Mouse (Mus musculus) layer of hippocampus, adult 18-20 months (tissue): ENCODE measurements at regions not wholly inside any gene's neighbourhood (a gene's known extent, or its start where the extent isn't known, plus 50 kb on each side); places are given as distances from the start of the nearest gene placed in this dataset.

Experiments used
- DNase-seq, 2 experiments: peaks; one replicate each; pipeline ENCODE4 v3.0.0; 2022; ENCODE audit warnings: low spot score in 2 of 2

DNA sequence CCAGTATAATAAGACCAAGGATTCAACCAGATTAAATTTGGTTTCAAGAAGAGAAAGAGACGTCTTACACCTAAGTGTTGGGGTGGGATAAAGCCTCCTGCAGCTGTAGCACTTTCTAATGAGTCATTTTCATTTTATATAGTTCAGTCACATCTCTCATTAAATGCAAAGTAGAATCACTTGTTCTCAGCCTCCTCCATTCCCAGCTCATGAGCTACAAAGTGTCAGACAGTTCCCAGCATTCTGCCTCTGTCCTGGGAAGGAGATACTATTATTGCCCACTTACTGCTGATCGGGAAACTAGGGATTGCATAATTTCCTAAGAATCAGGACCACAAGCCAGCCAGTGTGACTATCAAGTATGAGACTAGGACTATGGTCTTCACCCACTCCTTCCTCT is 158.9 kb downstream of the Tph2 start:
- DNase-seq: no peak

DNA sequence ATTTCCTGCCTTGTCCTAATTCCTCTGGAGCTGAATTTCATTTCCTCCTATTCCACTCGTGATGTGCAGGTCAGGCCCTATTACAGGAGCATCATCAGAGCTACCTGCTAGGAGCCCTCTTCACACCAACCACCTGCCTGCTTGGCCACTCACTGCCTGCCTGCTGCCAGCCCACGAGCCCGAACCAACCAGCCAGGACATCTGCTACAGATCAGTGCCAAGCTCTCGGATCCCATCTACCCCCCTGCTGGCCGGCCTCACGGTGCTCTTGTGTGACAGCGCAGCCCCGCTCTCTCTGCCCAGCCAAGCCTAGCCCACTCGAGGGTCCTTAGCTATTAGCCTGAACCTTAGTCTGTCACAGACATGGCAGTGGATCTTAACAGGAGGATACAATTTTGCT is 165.4 kb downstream of the Tph2 start:
- no peak for DNase-seq

DNA sequence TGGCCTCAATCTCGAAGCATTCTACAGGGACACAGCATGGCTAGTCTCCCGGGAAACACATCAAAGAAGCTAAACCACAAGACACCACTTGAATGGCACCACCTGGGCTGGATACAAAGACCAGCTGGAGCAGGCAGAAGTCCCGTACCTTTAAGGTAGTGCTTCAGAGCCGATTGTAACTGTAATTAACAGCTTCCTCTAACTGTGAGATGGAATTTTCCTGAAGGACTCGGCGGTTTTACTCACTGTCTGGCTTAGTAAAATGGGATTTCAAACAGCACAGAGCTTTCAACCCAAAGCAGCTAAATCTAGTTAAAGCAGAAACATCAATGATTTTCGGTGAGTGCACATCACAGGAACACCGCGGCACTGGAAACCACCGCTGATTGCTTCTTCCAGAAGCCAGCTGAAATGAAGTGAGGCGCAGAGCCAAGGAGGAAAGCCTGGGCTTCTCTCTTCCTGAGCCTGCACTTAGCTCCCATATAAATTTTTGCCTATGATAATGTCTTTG is 171.3 kb downstream of the Tph2 start:
- DNase-seq: peak; percentile 12 to 40

DNA sequence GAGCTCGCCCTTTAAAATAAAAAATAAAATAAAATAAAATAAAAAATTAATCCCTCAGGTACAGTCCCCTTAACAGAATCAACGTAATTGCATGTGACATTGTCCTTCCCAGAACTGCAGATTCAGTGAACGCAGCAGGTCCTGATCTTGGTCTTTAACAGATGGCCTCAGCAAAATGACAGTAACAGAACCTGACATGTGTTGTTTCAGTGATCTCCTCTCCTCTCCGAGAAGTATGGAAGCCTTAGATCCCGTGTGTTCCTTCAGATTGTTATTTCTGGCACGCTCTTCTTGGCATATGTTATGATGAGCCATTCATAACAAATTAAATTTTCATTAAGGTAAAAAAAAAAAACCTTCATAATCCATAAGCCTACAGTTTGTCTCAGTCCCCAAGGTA is 171.9 kb downstream of the Tph2 start:
- DNase-seq: peak in 1 of 2 experiments; percentile 34

DNA sequence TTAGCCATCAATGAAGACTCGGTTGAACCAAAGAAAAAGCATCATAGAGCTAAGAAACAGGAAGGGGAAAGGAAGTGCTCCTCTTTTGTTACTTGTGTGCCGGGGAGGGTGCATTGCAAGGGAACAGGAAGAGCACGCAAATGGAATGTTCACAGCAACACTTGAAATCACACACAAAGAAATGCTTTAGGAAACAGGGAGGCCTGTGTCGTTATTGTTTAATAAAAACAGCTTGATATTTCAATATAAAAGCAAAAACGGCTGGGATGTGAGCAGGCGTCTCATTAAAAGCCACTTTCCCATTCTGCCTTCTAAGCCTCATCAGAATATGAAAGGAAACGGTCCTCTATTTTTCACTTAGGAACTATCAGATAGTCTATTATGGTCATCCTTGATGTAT is 172.5 kb downstream of the Tph2 start:
- no peak for DNase-seq

DNA sequence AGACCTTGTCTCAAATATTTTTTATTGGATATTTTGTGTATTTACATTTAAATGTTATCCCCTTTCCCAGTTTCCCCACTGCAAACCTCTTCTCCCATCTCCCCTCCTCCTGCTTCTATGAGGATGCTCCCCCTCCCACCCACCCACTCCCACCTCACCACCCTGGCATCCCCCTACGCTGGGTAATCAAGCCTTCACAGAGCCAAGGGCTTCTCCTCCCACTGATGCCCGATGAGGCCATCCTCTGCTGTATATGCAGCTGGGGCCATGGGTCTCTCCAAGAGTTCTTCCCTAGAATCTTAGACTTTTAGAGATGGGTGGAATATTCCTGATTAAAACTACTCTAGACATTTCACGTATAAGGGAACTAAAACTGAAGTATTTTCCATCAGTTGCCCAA is 172.9 kb downstream of the Tph2 start:
- DNase-seq: no peak

DNA sequence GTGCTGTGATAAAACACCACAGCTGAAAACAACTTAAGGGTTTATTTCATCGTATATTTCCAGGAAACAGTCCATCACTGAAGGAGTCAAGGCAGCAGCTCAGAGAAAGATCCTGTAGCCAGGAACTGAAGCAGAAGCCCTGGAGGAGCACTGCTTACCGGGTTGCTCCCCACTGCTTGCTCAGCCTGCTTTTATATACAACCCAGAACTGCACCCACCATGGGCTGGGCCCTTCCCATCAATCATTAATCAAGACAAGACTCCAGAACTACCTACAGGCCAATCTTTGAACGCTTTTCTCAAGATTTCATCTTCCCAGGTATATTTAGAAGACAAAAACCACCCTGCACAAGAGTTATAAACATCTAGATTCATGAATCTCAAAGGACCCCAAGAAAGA is 188.4 kb downstream of the Tph2 start:
- DNase-seq: no peak

DNA sequence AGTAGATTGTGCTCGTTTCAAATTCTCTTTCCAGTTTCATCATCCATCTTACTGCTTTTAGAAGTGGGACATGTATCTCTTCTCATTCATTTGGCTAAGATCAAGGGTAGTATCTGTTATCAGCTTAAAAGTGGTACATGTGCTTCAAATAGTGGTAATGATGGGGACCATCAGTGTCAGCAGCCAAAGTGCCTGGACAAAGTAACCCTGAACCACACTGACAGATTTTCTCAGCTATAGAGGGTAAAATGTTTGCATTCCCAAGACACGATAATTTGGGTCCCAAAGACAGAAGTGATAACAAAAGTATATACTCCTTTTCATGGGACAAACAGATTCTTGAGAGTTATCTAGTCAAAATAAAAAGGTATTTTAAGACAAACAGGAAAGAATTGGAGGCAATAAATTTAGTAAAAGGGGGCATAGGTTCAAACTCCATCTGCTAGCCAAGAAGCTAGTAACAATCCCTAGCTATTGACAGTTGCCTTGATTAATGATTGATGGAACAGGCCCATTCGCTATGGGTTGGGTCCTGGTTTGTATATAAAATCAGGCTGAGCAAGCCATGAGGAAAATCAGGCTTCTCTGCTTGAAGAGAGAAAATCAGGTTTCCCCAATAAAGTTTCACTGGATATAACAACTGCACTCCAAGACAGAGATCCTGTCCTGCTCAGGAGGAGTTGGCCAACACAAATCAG is 189.5 kb downstream of the Tph2 start:
- DNase-seq: no peak

DNA sequence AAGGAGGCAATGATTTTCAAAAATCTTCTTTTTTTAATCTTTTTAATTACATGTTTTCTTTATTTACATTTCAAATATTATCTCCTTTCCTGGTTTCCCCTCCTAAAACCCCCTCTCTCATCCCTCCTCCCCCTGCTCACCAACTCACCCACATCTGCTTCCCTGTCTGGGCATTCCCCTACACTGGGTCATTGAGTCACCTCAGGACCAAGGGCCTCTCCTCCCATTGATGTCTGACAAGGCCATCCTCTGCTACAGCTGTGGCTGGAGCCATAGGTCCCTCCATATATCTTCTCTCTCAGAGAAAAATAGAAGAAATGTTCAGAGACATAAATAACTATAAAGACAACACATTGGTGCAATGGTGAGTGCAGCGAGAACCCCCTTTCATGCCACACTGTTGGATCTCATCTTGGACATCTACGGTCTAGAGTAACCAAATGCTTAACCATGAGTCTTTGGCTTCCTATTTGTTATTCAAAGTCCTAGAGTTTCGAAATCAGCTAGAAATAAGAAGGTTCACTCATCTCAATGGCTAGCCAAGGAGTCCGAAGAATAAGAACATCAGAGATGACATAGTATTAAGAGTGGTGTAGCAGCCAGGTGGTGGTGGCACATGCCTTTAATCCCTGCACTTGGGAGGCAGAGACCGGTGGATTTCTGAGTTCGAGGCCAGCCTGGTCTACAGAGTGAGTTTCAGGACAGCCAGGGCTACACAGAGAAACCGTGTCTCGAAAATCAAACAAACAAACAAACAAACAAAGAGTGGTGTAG is 186.5 kb upstream of the Trhde start:
- DNase-seq: no peak

DNA sequence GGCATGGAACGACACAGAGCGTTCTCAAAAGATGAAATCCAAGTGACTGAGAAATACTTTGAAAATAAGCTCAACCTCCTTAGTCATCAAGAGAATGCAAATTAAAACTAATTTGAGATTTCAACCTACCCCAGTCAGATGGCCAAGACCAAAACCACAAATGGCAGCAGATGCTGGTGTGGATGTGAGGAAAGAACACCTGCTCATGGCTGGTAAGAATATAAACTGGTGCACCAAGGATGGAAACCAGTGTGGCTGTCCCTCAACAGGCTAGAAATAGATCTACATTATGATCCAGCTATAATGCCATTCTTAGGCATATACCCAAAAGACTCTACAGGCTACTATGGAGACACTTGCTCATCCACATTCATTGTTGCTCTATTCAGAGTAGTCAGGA is 170.3 kb upstream of the Trhde start:
- no peak for DNase-seq

DNA sequence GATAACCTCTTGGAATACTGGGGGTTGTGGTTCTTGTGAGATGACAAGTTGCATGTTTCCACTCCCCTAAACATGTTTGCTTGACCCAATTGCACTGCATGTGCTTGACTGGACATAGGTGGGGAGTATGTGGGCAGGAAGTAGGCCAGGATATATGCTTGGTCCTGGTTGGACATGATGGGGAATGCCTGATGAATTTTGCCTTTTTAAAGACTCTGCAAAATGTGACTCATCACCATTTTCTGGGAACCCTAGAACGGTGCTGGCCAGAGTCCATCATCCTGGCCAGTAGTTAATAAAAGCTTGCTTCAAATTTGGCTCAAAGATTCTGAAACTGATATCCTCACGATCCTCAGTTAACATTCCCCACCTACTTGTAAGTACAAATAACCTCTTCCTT is 161.5 kb upstream of the Trhde start:
- DNase-seq: no peak

DNA sequence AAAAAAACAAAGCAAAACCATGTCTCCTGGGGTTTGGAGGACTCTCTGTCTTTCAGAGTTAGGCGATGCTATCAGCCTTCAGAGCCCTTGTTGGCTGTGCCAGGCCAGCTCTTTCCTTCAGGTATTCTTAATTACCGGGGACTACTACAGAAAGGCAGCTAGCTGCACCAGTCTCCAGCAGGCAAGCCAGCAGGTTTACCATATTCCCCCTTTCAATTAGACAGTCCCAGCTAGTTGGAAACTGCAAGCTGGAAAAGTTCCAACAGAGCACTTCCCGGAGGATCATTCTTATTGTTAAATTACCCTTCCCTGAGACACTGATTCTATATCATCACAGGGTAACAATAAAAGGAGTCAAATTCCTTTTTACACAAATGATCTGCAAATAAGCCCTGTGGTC is 155.8 kb upstream of the Trhde start:
- DNase-seq: no peak

DNA sequence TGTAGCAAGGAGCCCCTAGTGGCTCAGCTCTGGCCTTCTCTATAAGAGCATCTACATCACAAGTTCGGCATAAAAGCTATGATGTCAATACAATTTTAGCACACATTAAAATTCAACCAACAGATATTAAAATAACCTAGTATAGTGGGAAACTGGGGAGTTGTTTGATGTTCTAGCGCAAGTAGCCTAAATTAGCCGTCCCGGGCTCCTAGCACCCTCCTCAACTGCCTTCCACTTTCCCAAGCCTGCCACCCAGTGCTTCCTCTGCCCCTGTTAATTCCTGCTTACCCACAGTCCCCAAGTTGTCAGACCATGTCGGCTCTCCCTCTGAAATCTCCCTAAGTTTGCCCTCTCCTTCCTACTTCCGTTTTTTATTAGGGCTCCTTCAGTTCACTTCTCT is 154.2 kb upstream of the Trhde start:
- DNase-seq: no peak

DNA sequence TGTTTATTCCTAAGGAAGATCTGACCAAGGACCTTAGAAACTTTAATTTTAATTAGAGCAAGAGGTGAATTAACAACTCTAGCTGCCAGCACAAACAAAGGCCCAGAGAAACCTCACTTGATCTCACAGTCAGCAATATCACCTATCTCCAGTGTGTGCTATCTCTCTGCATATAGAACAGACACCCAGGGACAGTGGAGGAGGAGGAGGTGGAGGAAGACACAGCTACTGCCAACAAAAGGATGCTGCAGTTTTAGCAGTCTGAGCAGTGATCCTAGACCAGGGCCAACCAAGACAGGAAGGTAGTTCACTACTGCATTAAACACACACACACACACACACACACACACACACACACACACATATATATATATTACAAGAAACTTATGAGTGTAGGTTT is 153.5 kb upstream of the Trhde start:
- DNase-seq: no peak

DNA sequence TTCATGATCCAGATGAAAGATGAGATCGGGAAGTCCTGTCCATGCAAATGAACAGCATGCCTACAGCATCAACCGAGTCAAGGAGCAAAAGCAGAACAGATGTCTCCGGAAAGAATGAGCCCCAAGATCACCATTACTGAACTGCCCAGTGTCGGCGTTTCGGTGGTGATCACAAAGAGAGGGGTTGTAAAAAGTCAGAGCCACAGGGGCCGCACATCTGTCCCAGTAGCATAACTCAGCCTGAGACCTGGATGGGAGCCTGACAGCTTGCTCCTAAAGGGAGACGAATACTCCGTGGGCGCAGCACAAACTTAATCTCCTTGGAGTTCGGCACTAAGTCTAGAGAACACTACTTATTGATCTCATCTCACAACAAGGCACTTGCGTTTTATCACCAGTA is 151.3 kb upstream of the Trhde start:
- no peak for DNase-seq

DNA sequence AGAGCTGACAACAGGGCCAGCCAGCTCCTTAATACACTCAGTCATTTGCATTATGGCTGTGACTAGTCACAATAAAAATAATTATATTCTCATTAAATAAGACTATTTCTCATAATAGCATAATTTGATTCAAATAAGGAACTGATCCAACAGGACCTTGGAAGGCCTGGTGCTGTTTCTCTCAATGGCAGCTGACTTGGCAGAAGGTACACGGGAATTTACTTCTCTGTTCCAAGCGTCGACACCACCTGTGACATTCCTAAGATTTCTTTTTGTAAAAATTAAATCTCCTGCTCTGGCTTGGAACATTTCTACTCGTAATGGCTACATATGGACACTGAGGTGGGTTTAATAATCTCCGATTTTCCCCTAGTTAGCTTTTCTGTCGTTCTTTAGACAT is 147.1 kb upstream of the Trhde start:
- DNase-seq: peak in 1 of 2 experiments; percentile 11

DNA sequence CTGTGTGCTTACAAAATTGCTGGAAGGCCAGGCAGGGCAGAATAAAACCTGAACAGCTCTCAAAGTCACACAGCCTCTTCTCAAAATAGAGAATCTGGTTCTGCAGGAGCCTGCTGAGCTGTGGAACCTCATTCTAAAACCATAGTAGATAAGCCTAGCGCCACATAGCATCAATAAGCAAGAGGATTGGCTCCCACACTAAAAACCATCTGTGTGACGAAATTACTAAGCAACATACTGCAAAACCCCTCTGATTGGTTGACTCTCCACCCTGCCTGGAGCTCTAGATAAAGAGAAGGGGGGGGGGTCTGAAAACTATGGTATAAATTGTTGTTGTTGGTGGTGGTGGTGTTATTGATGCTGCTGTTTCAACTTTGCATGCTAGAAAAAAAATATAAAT is 122.6 kb upstream of the Trhde start:
- DNase-seq: no peak

DNA sequence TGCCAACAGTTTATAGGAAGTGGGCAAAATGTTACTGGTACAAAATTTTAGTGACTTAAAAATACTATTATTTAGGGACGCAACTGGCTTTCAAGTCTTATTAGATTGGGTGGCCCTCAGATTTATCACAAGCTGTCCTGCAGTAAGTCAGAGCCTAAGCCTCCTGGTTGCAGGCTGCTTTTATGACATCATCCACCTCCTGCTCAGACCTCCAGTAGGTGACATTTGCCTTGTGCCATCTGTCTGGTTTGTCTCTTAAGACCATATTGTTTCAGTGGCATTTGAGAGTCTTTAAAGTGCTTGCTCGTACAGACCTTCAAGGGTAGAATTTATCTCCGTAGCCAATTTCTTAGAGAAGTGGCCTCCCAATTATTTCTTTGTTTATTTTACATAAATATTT is 111.9 kb upstream of the Trhde start:
- DNase-seq: peak in 1 of 2 experiments; percentile 33

DNA sequence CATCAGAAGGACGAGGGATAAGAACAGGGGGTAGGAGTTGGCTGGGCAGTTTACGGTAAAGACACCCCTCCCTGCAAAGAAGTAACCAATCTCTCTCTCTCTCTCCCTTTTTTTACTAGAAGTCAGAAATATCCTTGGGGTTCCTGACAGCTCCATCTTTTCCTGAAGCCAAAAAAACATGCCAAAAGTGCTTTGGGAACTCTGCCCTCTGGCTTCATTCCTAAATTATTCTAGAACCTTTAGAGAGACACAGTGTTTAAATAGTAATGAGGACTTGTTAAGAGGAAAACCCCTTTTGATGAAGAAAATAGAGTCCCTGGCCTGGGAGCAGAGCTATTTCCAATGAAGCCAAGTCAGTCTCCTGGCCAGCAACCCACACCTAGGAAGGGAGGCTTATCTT is 89.8 kb upstream of the Trhde start:
- no peak for DNase-seq

DNA sequence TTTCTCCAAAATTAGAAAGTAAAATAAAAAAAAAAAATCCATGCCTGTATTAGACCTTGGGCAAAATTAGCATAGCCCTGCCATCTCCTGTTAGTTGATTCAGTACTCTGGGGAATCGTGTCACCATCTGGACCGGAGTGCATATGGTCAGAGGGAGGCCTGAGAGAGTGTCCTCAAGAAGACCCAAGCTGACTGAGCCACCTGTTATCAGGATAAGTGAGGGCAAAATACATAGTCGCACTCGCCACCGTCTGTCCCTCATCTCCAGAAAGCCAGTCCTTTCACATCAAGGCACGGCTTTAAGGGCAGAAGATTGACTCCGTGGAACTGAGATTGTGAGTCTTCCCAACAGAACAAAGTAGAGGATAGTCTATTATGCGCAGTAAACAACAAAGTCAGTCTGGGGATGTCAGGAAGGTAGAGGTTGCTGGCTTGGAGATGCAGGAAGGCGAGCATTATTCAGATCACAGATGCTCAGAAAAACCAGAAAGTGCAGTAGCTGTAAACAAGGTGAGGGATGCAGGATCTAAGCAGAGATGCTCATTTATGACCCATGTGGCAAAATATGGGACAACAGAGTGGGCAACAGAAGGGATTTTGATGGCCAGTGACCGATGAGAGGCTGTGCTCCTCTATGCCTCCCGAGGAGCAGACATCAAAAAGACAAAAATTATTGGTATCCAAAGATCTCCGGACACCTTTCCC is 88.8 kb upstream of the Trhde start:
- DNase-seq: no peak

DNA sequence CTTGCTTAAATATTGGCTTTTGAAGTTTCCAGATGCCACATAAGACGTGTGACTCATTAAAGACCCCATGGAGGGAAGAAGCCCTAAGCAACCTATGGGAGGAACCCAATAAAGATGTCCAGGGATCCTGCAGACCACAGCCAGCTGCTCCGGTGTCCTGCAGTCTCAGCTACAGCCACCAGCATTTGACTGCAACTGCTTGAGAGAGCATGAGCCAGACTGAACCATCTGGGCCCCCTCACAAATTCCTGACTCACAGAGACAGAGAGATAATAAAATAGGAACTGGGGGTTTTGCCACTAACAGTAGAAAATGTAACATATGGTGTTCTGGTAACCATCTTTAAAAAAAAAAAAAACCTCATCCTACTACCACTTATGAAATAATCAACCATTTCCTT is 69.1 kb upstream of the Trhde start:
- peak; percentile 65 to 84 for DNase-seq

DNA sequence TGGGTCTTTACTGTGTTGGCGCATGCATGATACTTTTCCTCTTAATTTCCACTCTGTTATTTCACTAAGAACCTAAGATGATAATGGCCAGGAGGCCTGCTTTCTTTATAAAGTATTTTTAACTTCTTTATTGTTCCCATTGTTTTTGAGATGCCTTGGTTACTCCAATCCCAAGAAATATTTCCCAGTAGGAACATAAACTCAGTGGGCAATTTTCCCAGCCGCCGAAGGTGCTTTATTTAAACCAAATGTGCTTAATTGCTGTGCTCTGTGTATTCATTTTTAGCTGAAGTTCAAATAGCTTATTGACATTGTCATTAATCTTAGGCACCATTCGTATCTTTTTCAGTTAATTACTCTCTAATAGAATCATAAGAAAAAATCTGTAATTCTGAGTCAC is 55.1 kb upstream of the Trhde start:
- DNase-seq: no peak
